Mouse (Mus musculus) colon, adult 2 months (tissue): Measurements from ENCODE around the gene Selenbp1. TPM values are rescaled to one million over a fixed set of nuclear protein-coding genes. Genes with fewer than 3 reads are reported as not detected.

Source experiments
- polyA plus RNA-seq: library from polyadenylated mRNA; depleted of rRNA; stranded (reverse); fragments of >200 nt; gene quantifications from 2 replicates; pipeline ENCODE4 v1.2.3, GENCODE M21; 2012; rRNA removed

Selenbp1 gene
- 1,269 and 1,288 TPM in 2 replicates for polyA plus RNA-seq

GRCm38 (mm10) chr3:94932809-94933564 lies at the start of gene Selenbp1:
Gene Selenbp1, plus strand, starts transcription at chr3:94933056.

GRCm38 (mm10) chr3:94886316-94887224 lies 46.3 kb upstream of the Selenbp1 start, which contains the start of gene Psmb4:
Gene Psmb4, minus strand, starts transcription at chr3:94886961.

GRCm38 (mm10) chr3:94953764-94954616 lies 21.1 kb downstream of the Selenbp1 start, which contains the start of gene Rfx5:
Gene Rfx5, plus strand, starts transcription at chr3:94954075.

GRCm38 (mm10) chr3:94974528-94975422 lies 41.9 kb downstream of the Selenbp1 start, which contains the start of gene Pi4kb:
Gene Pi4kb, plus strand, starts transcription at chr3:94974731.

Other genes starting within 250 kb of the Selenbp1 start
- gene Selenbp2, start 239.5 kb upstream of the Selenbp1 start, polyA plus RNA-seq: 10.0 and 13.1 TPM in 2 replicates
- gene Cgn, start 146.6 kb upstream of the Selenbp1 start, polyA plus RNA-seq: 24.6 and 28.0 TPM in 2 replicates
- 16.7 and 18.2 TPM in 2 replicates for gene Pogz, start 95.5 kb upstream of the Selenbp1 start, polyA plus RNA-seq
- 187 and 247 TPM in 2 replicates for gene Psmb4, start 46.1 kb upstream of the Selenbp1 start, polyA plus RNA-seq
- 7.8 and 10.0 TPM in 2 replicates for gene Rfx5, start 21.0 kb downstream of the Selenbp1 start, polyA plus RNA-seq
- 28.7 and 32.1 TPM in 2 replicates for gene Pi4kb, start 41.7 kb downstream of the Selenbp1 start, polyA plus RNA-seq
- gene Zfp687, start 82.4 kb downstream of the Selenbp1 start, polyA plus RNA-seq: 22.6 and 24.0 TPM in 2 replicates
- gene Psmd4, start 109.6 kb downstream of the Selenbp1 start, polyA plus RNA-seq: 102 and 110 TPM in 2 replicates
- gene Pip5k1a, start 173.9 kb downstream of the Selenbp1 start, polyA plus RNA-seq: 10.7 and 11.9 TPM in 2 replicates
- gene Vps72, start 178.0 kb downstream of the Selenbp1 start, polyA plus RNA-seq: 68.0 and 78.0 TPM in 2 replicates
- 0.93 and 1.5 TPM in 2 replicates for gene Tmod4, start 191.4 kb downstream of the Selenbp1 start, polyA plus RNA-seq
- 26.0 and 28.9 TPM in 2 replicates for gene Scnm1, start 201.0 kb downstream of the Selenbp1 start, polyA plus RNA-seq
- gene Lysmd1, start 201.0 kb downstream of the Selenbp1 start, polyA plus RNA-seq: 4.3 and 5.4 TPM in 2 replicates
- gene Tnfaip8l2, start 209.3 kb downstream of the Selenbp1 start, polyA plus RNA-seq: 8.8 and 9.7 TPM in 2 replicates
- 5.5 and 7.0 TPM in 2 replicates for gene Sema6c, start 227.4 kb downstream of the Selenbp1 start, polyA plus RNA-seq